Mouse (Mus musculus) c-Kit-positive CD71-negative TER-119-negative erythroid progenitor cells, embryonic 14.5 days (primary cell): Measurements from ENCODE around the gene Abcf1.
"Not testable (repeated sequence)": the region's sequence is repeated elsewhere in the genome, so short reads cannot be mapped to it uniquely, and the experiment has no call there.

Experiments
- DNase-seq: peaks from one replicate; pipeline ENCODE4 v3.0.0-alpha.2; 2013; ENCODE audit warnings: low read depth

The Abcf1 gene

DNA sequence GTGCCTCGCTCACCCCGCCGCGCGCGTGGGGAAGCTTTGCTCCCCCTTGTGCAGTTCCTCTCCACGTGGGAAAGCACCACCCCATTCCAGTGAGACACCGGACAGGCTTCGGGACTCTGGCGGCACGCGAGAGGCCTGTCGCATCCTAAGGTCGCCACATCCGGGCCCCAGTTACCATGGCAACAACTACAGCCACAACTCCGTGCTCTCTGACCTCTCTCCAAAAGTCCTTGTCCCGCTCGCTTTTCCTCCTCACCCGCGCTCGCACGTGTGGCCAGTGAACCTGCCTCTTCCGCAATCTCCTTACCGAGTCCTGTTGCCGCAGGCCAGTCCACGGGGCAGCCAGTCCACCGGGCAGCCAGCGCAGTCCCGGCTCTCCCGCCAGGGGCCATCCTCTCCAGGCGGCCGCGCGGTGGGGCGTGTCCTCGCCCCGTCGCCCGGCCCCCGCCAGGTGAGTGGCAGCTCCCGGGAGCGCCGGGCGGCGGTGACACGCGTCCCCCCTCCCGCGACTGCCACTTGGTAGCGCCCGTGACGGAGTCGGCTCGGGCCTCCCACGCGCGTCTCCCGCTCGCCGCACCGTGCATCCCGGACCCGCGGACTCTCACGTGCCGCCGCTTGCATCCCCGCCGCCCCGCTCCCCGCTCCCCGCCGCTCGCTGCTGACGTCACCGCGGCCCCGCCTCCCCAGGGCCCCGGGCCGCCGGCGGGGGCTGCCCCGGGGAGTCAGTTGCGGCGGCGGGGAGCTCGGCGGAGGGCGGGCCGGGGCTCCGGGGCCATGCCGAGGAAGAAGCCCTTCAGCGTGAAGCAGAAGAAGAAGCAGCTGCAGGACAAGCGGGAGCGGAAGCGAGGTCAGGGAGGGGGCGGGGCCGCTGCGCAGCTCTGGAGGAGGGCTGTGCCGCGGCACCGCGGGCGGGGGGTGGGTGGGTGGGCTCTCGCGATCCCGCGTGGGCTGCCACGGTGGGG lies 10.1 kb upstream of the Abcf1 start, which contains the start of the genes Gnl1 and Prr3:
Gene Gnl1 (plus strand): TSS at position 451 of the 962 bp plus-strand sequence.
Gene Prr3 (minus strand): TSS at position 836 of the 962 bp plus-strand sequence.
- DNase-seq = peak; percentile 80

- DNase-seq = peak; percentile 66
Measured at GRCm38 (mm10) chr17:35978811-35979400, 9.3 kb upstream of the Abcf1 start.

DNA sequence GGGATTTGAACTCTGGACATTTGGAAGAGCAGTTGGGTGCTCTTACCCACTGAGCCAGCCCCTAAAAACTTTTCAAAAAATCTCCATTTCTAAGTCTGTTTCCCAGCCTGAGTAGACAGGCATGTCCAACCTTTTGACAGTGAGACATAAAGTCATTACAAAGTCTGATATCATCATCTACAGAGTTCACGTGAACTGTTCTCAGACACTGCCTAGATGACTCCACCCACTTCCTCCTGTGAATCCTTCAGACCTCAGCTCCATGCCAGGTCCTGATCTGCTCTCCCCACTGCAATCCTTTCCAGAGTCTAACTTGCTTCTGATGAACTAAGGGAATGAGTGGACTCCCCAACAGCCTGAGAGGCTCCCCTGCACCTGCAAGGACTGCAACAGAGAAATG lies 2.6 kb upstream of the Abcf1 start:
- no peak for DNase-seq

DNA sequence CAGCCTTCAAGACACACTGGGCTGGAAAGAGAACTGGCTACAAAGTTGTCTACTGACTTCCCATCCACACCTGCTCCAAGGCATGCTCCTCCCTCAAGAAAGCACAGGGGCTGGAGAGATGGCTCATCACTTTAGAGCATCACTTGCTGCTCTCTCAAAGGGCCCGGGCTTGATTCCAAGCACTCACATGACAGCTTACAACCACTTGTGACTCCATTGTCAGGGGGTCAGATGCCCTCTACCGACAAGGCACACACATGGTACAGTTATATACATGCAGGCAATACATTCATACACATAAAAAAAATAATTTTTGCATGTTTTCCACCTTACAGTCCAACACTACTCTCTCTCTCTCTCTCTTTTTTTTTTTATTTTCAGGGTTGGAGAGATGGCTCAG lies 1.9 kb downstream of the Abcf1 start:
- no peak for DNase-seq

DNA sequence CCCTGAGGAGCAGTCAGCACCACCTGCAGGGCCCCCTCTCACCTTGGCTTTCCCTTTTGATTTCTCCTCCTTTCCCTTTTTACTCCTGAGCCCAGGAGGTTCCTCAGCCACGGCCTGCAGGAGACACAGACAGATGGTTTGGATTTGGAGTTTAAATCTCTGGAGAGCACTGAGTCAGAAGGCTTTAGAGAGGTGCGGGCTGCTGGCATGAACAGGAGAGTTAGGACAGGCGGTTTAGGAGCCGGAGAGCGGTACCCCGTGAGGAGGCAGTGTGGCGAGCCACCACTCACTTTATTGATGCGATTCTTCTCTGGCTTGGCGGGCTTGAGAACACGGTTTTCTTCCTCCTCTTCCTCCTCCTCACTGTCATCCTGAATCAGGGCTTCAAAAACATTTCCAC lies 6.3 kb downstream of the Abcf1 start:
- DNase-seq = no peak

DNA sequence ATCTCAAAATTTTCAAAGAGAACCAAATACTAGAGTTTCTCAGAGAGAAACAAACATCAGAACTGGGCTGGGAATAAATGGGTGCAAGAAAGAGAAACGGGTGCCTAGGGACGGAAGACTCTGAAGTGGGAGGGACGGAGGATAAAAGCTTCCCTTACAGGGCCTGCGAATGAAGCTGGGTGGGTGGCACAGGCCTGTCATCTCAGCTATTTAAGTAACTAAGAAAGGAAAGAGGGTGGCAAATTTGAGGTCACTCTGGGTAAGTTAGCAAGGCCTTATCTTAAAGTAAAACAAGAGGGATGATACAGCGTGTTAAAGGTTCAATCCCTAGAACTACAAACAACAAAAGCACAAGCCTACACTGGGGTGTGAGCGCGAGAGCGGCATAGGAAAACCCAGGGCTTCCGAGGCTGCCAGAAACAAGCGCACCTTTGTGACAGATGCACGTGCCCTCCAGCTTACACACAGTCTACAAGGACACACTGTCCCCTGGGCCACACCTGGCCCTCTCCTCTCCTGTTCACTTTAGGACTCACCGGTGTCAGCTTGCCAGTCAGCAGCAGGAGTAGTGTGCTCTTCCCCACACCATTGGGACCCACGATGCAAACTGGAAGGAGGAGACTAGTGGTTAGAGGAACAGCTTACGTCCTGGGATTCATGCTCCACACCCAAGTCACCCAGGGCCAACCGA lies 10.9 kb downstream of the Abcf1 start:
- no peak for DNase-seq

DNA sequence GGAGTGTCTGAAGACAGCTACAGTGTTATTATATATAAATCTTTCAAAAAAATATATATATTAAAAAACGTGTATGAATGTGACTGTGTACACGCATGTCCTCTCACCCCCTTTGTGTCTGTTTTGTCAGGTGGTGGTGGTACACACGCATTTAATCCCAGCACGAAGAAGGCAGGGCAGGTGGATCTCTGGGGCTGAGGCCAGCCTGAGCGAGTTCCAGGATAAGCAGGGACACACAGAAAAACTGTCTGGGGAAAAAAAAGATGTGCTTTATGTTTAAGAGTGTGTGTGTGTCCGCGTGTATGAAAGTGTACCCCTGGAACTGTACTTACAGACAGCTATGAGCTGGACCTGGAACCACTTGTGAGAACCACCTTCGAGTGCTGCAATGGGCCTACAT lies 14.9 kb downstream of the Abcf1 start:
- DNase-seq = no peak

DNA sequence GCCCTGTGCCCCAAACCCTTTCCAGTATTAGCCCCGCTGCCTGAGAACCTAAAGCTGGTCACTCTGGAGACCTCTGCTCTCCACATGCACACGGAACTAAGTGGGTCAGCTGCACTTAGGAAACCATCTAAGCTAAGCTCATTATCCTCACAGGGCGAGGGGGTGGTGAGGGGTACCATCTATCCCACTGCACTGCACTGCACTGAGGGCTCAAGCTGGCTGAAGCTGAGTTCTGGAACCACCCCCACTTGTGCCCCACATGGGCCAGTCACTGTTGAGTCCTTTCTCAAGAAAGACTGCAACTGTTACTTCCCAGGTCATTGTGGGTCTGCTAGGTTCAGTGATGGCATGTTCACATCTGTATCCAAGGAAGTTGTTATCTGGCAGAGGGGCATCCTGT lies 17.0 kb downstream of the Abcf1 start:
- DNase-seq = not testable (repeated sequence)

DNA sequence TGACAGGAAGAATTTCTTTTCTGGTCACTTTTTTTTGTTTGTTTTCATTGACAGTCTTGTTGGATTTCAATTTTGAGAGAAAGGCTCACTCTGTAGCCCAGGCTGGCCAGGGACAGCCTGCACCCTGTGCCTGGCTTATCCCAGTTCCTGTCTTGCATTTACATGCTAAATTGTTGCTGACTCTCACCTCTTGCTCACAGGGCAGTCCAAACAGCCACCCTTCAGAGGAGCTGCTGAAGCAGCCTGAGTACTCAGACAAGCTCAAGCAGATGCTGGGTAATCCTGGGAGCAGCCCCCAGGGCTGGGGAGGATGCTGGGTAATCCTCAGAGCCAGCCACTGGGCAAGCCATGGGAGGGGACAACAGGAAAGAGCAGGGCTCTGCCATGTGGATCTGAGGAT lies 18.6 kb downstream of the Abcf1 start:
- not testable (repeated sequence) for DNase-seq

- DNase-seq = no peak
Measured at GRCm38 (mm10) chr17:35939941-35940340, 29.6 kb downstream of the Abcf1 start.

- DNase-seq = no peak
Measured at GRCm38 (mm10) chr17:35939108-35939507, 30.5 kb downstream of the Abcf1 start.

- DNase-seq = no peak
Measured at GRCm38 (mm10) chr17:35937700-35938348, 31.7 kb downstream of the Abcf1 start.

- DNase-seq = not testable (repeated sequence)
Measured at GRCm38 (mm10) chr17:35935763-35936162, 33.8 kb downstream of the Abcf1 start.

- no peak for DNase-seq
Measured at GRCm38 (mm10) chr17:35932608-35933007, 37.0 kb downstream of the Abcf1 start.

- DNase-seq = no peak
Measured at GRCm38 (mm10) chr17:35930627-35931026, 38.9 kb downstream of the Abcf1 start.

- DNase-seq = no peak
Measured at GRCm38 (mm10) chr17:35929534-35929933, 40.0 kb downstream of the Abcf1 start.

GRCm38 (mm10) chr17:35927471-35927870 lies 42.1 kb downstream of the Abcf1 start:
- DNase-seq = no peak

GRCm38 (mm10) chr17:35923281-35923680 lies 46.3 kb downstream of the Abcf1 start:
- no peak for DNase-seq

GRCm38 (mm10) chr17:35922566-35922965 lies 47.0 kb downstream of the Abcf1 start:
- DNase-seq = no peak

- DNase-seq = no peak
Measured at GRCm38 (mm10) chr17:35921710-35922109, 47.9 kb downstream of the Abcf1 start.

- no peak for DNase-seq
Measured at GRCm38 (mm10) chr17:35920862-35921562, 48.5 kb downstream of the Abcf1 start.
